Mouse (Mus musculus): ENCODE measurements around the gene Jagn1.

GRCm38 (mm10) chr6:113473715-113474114 is 31.3 kb downstream of the Jagn1 start:
- no peak for TF ChIP-seq CTCF (IDR thresholded peaks at IDR 0.05; ENCODE audit: extremely low read depth, insufficient read depth, insufficient read length, insufficient replicate concordance)
- TF ChIP-seq POLR2A (IDR thresholded peaks at IDR 0.05; ENCODE audit: low read depth, low read length) = no peak
